Mouse (Mus musculus) frontal cortex, postnatal 36 days (tissue): ENCODE measurements around the gene Fam160a1.

Experiments
- DNase-seq, 2 experiments: peaks; one replicate each; pipeline ENCODE4 v3.0.0; 2022; ENCODE audit warnings: low spot score in 2 of 2

The Fam160a1 gene

GRCm38 (mm10) chr3:85748863-85749262 lies 68.2 kb downstream of the Fam160a1 start:
- no peak for DNase-seq

- no peak for DNase-seq
Observed at GRCm38 (mm10) chr3:85746116-85746515, 71.0 kb downstream of the Fam160a1 start.

- DNase-seq: no peak
Observed at GRCm38 (mm10) chr3:85741767-85742166, 75.3 kb downstream of the Fam160a1 start.

- DNase-seq: no peak
Observed at GRCm38 (mm10) chr3:85738591-85738990, 78.5 kb downstream of the Fam160a1 start.

- no peak for DNase-seq
Observed at GRCm38 (mm10) chr3:85733939-85734729, 83.0 kb downstream of the Fam160a1 start.

- DNase-seq: no peak
Observed at GRCm38 (mm10) chr3:85727171-85727570, 89.9 kb downstream of the Fam160a1 start.

GRCm38 (mm10) chr3:85725971-85726370 lies 91.1 kb downstream of the Fam160a1 start:
- DNase-seq: no peak

GRCm38 (mm10) chr3:85725110-85725509 lies 92.0 kb downstream of the Fam160a1 start:
- DNase-seq: no peak

- no peak for DNase-seq
Observed at GRCm38 (mm10) chr3:85722581-85722980, 94.5 kb downstream of the Fam160a1 start.

- DNase-seq: no peak
Observed at GRCm38 (mm10) chr3:85715764-85716297, 101.3 kb downstream of the Fam160a1 start.

- DNase-seq: no peak
Observed at GRCm38 (mm10) chr3:85713936-85714709, 103.0 kb downstream of the Fam160a1 start.

GRCm38 (mm10) chr3:85710695-85711094 lies 106.4 kb downstream of the Fam160a1 start:
- DNase-seq: no peak

GRCm38 (mm10) chr3:85707421-85707820 lies 109.7 kb downstream of the Fam160a1 start:
- DNase-seq: peak; percentile 25 to 51

- DNase-seq: no peak
Observed at GRCm38 (mm10) chr3:85703141-85703882, 113.8 kb downstream of the Fam160a1 start.

- no peak for DNase-seq
Observed at GRCm38 (mm10) chr3:85698496-85698895, 118.6 kb downstream of the Fam160a1 start.

- DNase-seq: no peak
Observed at GRCm38 (mm10) chr3:85695056-85695455, 122.0 kb downstream of the Fam160a1 start.

- no peak for DNase-seq
Observed at GRCm38 (mm10) chr3:85693013-85693412, 124.1 kb downstream of the Fam160a1 start.

- DNase-seq: no peak
Observed at GRCm38 (mm10) chr3:85691134-85691533, 126.0 kb downstream of the Fam160a1 start.

- DNase-seq: no peak
Observed at GRCm38 (mm10) chr3:85688341-85688740, 128.8 kb downstream of the Fam160a1 start.

- no peak for DNase-seq
Observed at GRCm38 (mm10) chr3:85685271-85685670, 131.8 kb downstream of the Fam160a1 start.

- DNase-seq: no peak
Observed at GRCm38 (mm10) chr3:85683618-85684017, 133.5 kb downstream of the Fam160a1 start.

GRCm38 (mm10) chr3:85681136-85681535 lies 136.0 kb downstream of the Fam160a1 start:
- no peak for DNase-seq
